Mouse (Mus musculus) hindbrain, postnatal 0 days (tissue): ENCODE results near the gene Cab39. TPM values are rescaled to one million over a fixed set of nuclear protein-coding genes. Genes with fewer than 3 reads are reported as not detected.

Source experiments
- ATAC-seq: fragments of 200-750 bp; cut with Nextera tagmentation; 2 replicates; pipeline ENCODE4 v1.8.0; 2017; ENCODE audit warnings: mild to moderate bottlenecking, moderate TSS enrichment, moderate library complexity
- DNase-seq: peaks from one replicate; pipeline ENCODE4 v3.0.0-alpha.2; 2015; ENCODE audit warnings: low spot score
- H3K27ac ChIP-seq: fragments of 300-500 bp; sonication (generic); 2 replicates; pipeline ENCODE4 v1.5.1; 2014; ENCODE audit warnings: mild to moderate bottlenecking
- H3K27me3 ChIP-seq: fragments of 300-500 bp; sonication (generic); 2 replicates; pipeline ENCODE4 v1.6.1; 2014; ENCODE audit warnings: low read length, mixed read lengths; ENCODE audit not compliant: insufficient read depth
- H3K36me3 ChIP-seq: fragments of 300-500 bp; sonication (generic); 2 replicates; pipeline ENCODE4 v1.6.1; 2014; ENCODE audit warnings: low read length, mixed read lengths; ENCODE audit not compliant: insufficient read depth
- H3K4me1 ChIP-seq: fragments of 300-500 bp; sonication (generic); 2 replicates; pipeline ENCODE4 v1.6.1; 2014; ENCODE audit warnings: antibody characterized with exemption, low read length, mixed read lengths; ENCODE audit not compliant: insufficient read depth
- H3K4me2 ChIP-seq: fragments of 300-500 bp; sonication (generic); 2 replicates; pipeline ENCODE4 v1.6.1; 2014; ENCODE audit warnings: low read depth, mild to moderate bottlenecking, low read length, moderate library complexity, mixed read lengths
- H3K4me3 ChIP-seq: fragments of 300-500 bp; sonication (generic); 2 replicates; pipeline ENCODE4 v1.5.1; 2014; ENCODE audit warnings: low read length
- H3K9ac ChIP-seq: fragments of 300-500 bp; sonication (generic); replicated peaks from 2 replicates; pipeline ENCODE4 v1.6.1; 2014; ENCODE audit warnings: mild to moderate bottlenecking, low read length, moderate library complexity, mixed read lengths
- H3K9me3 ChIP-seq: fragments of 300-500 bp; sonication (generic); 2 replicates; pipeline ENCODE4 v1.6.1; 2016; ENCODE audit warnings: low read length, mixed read lengths
- CTCF ChIP-seq: IDR thresholded peaks from 2 replicates; pipeline ENCODE4 v1.5.1; 2016; ENCODE audit warnings: antibody characterized with exemption, control low read depth, low read depth
- WGBS: fragments of 180-500 bp; shearing (Covaris S2); extraction: QIAGEN DNeasy Blood & Tissue Kit; methylation state at CpG from one replicate; pipeline ENCODE4 v1.1.7; 2014; 5-methylcytosine and 5-hydroxymethylcytosine counted together
- polyA plus RNA-seq: library from polyadenylated mRNA; unstranded; fragments of >200 nt; fragmentation: Nextera tagmentation; extraction: Ambion mirVana; gene quantifications from 2 replicates; pipeline ENCODE4 v1.2.1, GENCODE M21; 2015
- total RNA-seq: library from RNA; depleted of rRNA; stranded (reverse); fragments of >200 nt; gene quantifications from 2 replicates; pipeline ENCODE4 v1.2.3, GENCODE M21; 2014

Cab39 gene
- total and polyA plus RNA-seq, 2 experiments from 2014 or later = 41.6 to 153 TPM

GRCm38 (mm10) chr1:85764291-85764690, 28.9 kb upstream of the Cab39 start:
- DNase-seq (no peak), ATAC-seq (no peak)
- H3K9ac ChIP-seq = no peak overlapping the region
- H3K36me3 ChIP-seq = no peaks in the 10 kb centered on the region
- no peak for TF ChIP-seq CTCF
- no peaks in the 10 kb centered on the region for H3K27me3 ChIP-seq
- no peaks in the 10 kb centered on the region for H3K9me3 ChIP-seq
- WGBS = 89% methylated on average over 4 of the region's 4 CpGs
- no peaks in the 10 kb centered on the region for H3K4me1 ChIP-seq
- no peak overlapping the region for H3K4me3 ChIP-seq
- no peak overlapping the region for H3K4me2 ChIP-seq
- H3K27ac ChIP-seq = no peak overlapping the region

- no peak for TF ChIP-seq CTCF
- ATAC-seq = no peak
- WGBS = 83% methylated on average over 3 of the region's 3 CpGs
These were observed 27.1 kb upstream of the Cab39 start for GRCm38 (mm10) chr1:85766120-85766519.

GRCm38 (mm10) chr1:85767754-85768153, 25.5 kb upstream of the Cab39 start:
- Histone ChIP-seq H3K9me3 (no peaks in the 10 kb centered on the region), H3K4me1 (no peaks in the 10 kb centered on the region), H3K4me2 (no peak overlapping the region), H3K36me3 (no peaks in the 10 kb centered on the region), H3K4me3 (no peak overlapping the region), H3K27me3 (no peaks in the 10 kb centered on the region), H3K9ac (no peak overlapping the region), H3K27ac (no peak overlapping the region)
- ATAC-seq (no peak), DNase-seq (no peak)
- 75% methylated on average over 1 of the region's 1 CpGs for WGBS
- no peak for TF ChIP-seq CTCF

More at GRCm38 (mm10) chr1:85766120-85766519, 27.1 kb upstream of the Cab39 start:
- Histone ChIP-seq H3K9me3 (no peaks in the 10 kb centered on the region), H3K36me3 (no peaks in the 10 kb centered on the region), H3K27ac (no peak overlapping the region), H3K9ac (no peak overlapping the region), H3K4me2 (no peak overlapping the region), H3K4me1 (no peaks in the 10 kb centered on the region), H3K4me3 (no peak overlapping the region), H3K27me3 (no peaks in the 10 kb centered on the region)
- no peak for DNase-seq

GRCm38 (mm10) chr1:85771976-85772375, 21.3 kb upstream of the Cab39 start:
- H3K36me3 ChIP-seq = no peaks in the 10 kb centered on the region
- DNase-seq (no peak), ATAC-seq (no peak)
- H3K4me1 ChIP-seq = no peaks in the 10 kb centered on the region
- 72% methylated on average over 3 of the region's 3 CpGs for WGBS
- H3K9me3 ChIP-seq = no peaks in the 10 kb centered on the region
- H3K27me3 ChIP-seq = no peaks in the 10 kb centered on the region
- H3K9ac ChIP-seq = no peak overlapping the region
- no peak overlapping the region for H3K4me3 ChIP-seq
- H3K27ac ChIP-seq = no peak overlapping the region
- no peak for TF ChIP-seq CTCF
- H3K4me2 ChIP-seq = no peak overlapping the region

- WGBS = 65% methylated on average over 7 of the region's 7 CpGs
- peak; percentile 59 for DNase-seq
- peak; percentile 59 for ATAC-seq
- H3K36me3 ChIP-seq = no peaks in the 10 kb centered on the region
- no peak for TF ChIP-seq CTCF
- H3K27ac ChIP-seq = no peak overlapping the region
- no peaks in the 10 kb centered on the region for H3K27me3 ChIP-seq
- no peaks in the 10 kb centered on the region for H3K9me3 ChIP-seq
- H3K4me3 ChIP-seq = no peak overlapping the region
- no peaks in the 10 kb centered on the region for H3K4me1 ChIP-seq
- no peak overlapping the region for H3K4me2 ChIP-seq
- no peak overlapping the region for H3K9ac ChIP-seq
These were observed 18.1 kb upstream of the Cab39 start for GRCm38 (mm10) chr1:85775136-85775535.

- 48% methylated on average over 10 of the region's 10 CpGs for WGBS
- no peak for ATAC-seq
- Histone ChIP-seq H3K4me2 (0 out of 2 replicates have a peak overlapping the region, but pooled peaks have one; percentile 10), H3K4me1 (no peaks in the 10 kb centered on the region), H3K36me3 (no peaks in the 10 kb centered on the region), H3K27ac (no peak overlapping the region), H3K4me3 (no peak overlapping the region), H3K9me3 (no peaks in the 10 kb centered on the region), H3K27me3 (no peaks in the 10 kb centered on the region), H3K9ac (no peak overlapping the region)
- DNase-seq = peak; percentile 19
- no peak for TF ChIP-seq CTCF
These were observed 17.1 kb upstream of the Cab39 start for GRCm38 (mm10) chr1:85776154-85776553.

- H3K4me3 ChIP-seq = no peak within 1 kb of the TSS
- no peaks in the 10 kb centered on the region for H3K36me3 ChIP-seq
These were observed 14.8 kb upstream of the Cab39 start, which contains the start of gene A630001G21Rik for GRCm38 (mm10) chr1:85778436-85778835. A630001G21Rik (minus strand) TSS chr1:85778643.

More at GRCm38 (mm10) chr1:85778436-85778835, 14.8 kb upstream of the Cab39 start, which contains the start of gene A630001G21Rik:
- Histone ChIP-seq H3K27me3 (no peaks in the 10 kb centered on the region), H3K4me1 (no peaks in the 10 kb centered on the region), H3K27ac (no peak within 1 kb of the TSS), H3K9me3 (no peaks in the 10 kb centered on the region), H3K9ac (no peak within 1 kb of the TSS), H3K4me2 (no peak within 1 kb of the TSS)
- TF ChIP-seq CTCF = no peak
- ATAC-seq (no peak), DNase-seq (no peak)
- 92% methylated on average over 4 of the region's 4 CpGs for WGBS
